Mouse (Mus musculus) heart, embryonic 13.5 days (tissue): ENCODE measurements around the gene Kmt2e. TPM values are rescaled to one million over a fixed set of nuclear protein-coding genes. Genes with fewer than 3 reads are reported as not detected.
A peak's percentile ranks its signal among the peaks of the same experiment; 100 is the strongest.

Source experiments
- ATAC-seq: fragments of 200-750 bp; cut with Nextera tagmentation; 2 replicates; pipeline ENCODE4 v1.8.0; 2017; ENCODE audit warnings: moderate TSS enrichment; ENCODE audit not compliant: insufficient number of reproducible peaks, low FRiP score, low TSS enrichment; ENCODE audit errors: extremely low read depth
- H3K27ac ChIP-seq: fragments of 300-500 bp; sonication (generic); replicated peaks from 2 replicates; pipeline ENCODE4 v1.5.1; 2015; ENCODE audit warnings: moderate library complexity, mild to moderate bottlenecking, inconsistent platforms
- H3K27me3 ChIP-seq: fragments of 300-500 bp; sonication (generic); replicated peaks from 2 replicates; pipeline ENCODE4 v1.6.1; 2015; ENCODE audit warnings: mild to moderate bottlenecking, inconsistent platforms
- H3K36me3 ChIP-seq: fragments of 300-500 bp; sonication (generic); 2 replicates; pipeline ENCODE4 v1.6.1; 2015; ENCODE audit warnings: mild to moderate bottlenecking, inconsistent platforms
- H3K4me1 ChIP-seq: fragments of 300-500 bp; sonication (generic); 2 replicates; pipeline ENCODE4 v1.6.1; 2015; ENCODE audit warnings: inconsistent platforms
- H3K4me2 ChIP-seq: fragments of 300-500 bp; sonication (generic); 2 replicates; pipeline ENCODE4 v1.6.1; 2015; ENCODE audit warnings: inconsistent platforms, mild to moderate bottlenecking, moderate library complexity
- H3K4me3 ChIP-seq: fragments of 300-500 bp; sonication (generic); 2 replicates; pipeline ENCODE4 v1.5.1; 2015; ENCODE audit warnings: moderate library complexity, mild to moderate bottlenecking, inconsistent platforms
- H3K9ac ChIP-seq: fragments of 300-500 bp; sonication (generic); 2 replicates; pipeline ENCODE4 v1.6.1; 2015; ENCODE audit warnings: inconsistent platforms, mild to moderate bottlenecking, moderate library complexity
- H3K9me3 ChIP-seq: fragments of 300-500 bp; sonication (generic); 2 replicates; pipeline ENCODE4 v1.6.1; 2016; ENCODE audit warnings: inconsistent platforms
- WGBS: fragments of 180-500 bp; shearing (Covaris S2); methylation state at CpG from one replicate; pipeline ENCODE4 v1.1.7; 2015; ENCODE audit warnings: mixed read lengths; 5-methylcytosine and 5-hydroxymethylcytosine counted together
- polyA plus RNA-seq: library from polyadenylated mRNA; unstranded; fragments of >200 nt; fragmentation: Nextera tagmentation; extraction: Ambion mirVana; gene quantifications from 2 replicates; pipeline ENCODE4 v1.2.1, GENCODE M21; 2015

Gene Kmt2e
- polyA plus RNA-seq, 1 experiment from 2014 or later, result 61.7 TPM

DNA sequence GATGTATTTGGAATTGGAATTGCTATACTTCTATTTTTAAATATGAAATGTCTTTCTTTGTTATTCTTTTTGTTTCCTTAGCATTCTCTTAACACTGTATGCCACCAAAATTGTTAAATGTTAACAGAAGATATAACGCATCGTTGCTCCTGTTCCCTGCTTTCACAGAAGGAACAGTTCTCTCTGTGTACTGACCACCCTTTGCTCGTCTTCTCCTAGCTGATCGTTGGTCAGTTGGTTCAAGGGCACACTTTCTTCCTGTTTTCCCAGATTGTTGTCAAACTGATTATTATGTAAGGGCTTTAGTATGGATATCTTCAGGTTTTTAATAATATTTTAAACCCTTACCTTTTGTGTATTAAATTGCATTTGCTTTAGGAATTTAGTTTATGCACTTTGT is 32.3 kb downstream of the Kmt2e start:
- H3K36me3 ChIP-seq, result peaks cover 70% of the 10 kb centered on the region
- ATAC-seq, result no peak
- H3K4me2 ChIP-seq, result no peak overlapping the region
- WGBS, result 89% methylated on average over 4 of the region's 4 CpGs
- no peak overlapping the region for H3K9ac ChIP-seq
- no peaks in the 10 kb centered on the region for H3K9me3 ChIP-seq
- no peak overlapping the region for H3K4me3 ChIP-seq
- H3K27me3 ChIP-seq, result no peaks in the 10 kb centered on the region
- no peak overlapping the region for H3K27ac ChIP-seq
- H3K4me1 ChIP-seq, result peaks cover 5% of the 10 kb centered on the region; the same call in 1 of the 2 replicates

DNA sequence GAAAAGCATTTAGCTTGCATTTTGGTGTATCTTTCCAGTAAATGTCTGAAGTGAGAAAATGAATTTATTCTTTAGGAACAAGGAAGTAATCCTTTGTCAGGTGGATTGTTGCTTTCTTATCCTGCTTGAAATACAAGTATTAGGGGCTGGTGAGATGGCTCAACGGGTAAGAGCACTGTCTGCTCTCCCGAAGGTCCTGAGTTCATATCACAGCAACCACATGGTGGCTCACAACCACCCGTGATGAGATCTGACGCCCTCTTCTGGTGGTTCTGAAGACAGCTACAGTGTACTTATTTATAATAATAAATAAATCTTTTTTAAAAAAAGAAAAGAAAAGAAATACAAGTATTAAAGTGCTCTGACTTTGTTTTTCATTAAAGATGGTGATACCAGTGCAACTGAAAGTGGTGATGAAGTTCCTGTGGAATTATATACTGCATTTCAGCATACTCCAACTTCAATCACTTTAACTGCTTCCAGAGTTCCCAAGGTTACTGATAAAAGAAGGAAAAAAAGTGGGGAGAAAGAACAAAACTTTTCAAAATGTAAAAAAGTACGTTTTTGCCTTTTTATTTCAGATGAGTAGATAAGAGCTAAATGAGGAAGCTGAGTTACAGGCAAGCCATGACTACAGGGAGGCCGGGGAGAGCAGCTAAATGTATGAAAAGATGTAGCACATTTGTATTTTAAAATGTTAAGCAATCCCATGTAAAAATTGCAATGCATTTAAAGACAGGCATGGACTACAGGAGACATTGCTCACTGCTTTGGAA is 39.0 kb downstream of the Kmt2e start:
- H3K4me1 ChIP-seq, result no peaks in the 10 kb centered on the region
- peaks cover 73% of the 10 kb centered on the region for H3K36me3 ChIP-seq
- WGBS, result 67% methylated on average over 6 of the region's 6 CpGs
- H3K9ac ChIP-seq, result no peak overlapping the region
- H3K27me3 ChIP-seq, result no peaks in the 10 kb centered on the region
- no peak overlapping the region for H3K4me3 ChIP-seq
- no peak overlapping the region for H3K27ac ChIP-seq
- no peak for ATAC-seq
- H3K4me2 ChIP-seq, result no peak overlapping the region
- H3K9me3 ChIP-seq, result no peaks in the 10 kb centered on the region

- WGBS, result 87% methylated on average over 7 of the region's 7 CpGs
- Histone ChIP-seq H3K4me2 (no peak overlapping the region), H3K4me3 (no peak overlapping the region), H3K36me3 (peaks cover 91% of the 10 kb centered on the region), H3K9ac (no peak overlapping the region), H3K9me3 (no peaks in the 10 kb centered on the region), H3K27me3 (no peaks in the 10 kb centered on the region), H3K27ac (no peak overlapping the region), H3K4me1 (peaks cover 4% of the 10 kb centered on the region)
- ATAC-seq, result no peak
These were observed 49.6 kb downstream of the Kmt2e start for GRCm38 (mm10) chr5:23483811-23484210.

- Histone ChIP-seq H3K9ac (no peak overlapping the region), H3K9me3 (no peaks in the 10 kb centered on the region), H3K4me2 (no peak overlapping the region), H3K27me3 (no peaks in the 10 kb centered on the region), H3K27ac (peak overlapping the region; percentile 45), H3K4me1 (peaks cover 10% of the 10 kb centered on the region), H3K36me3 (peaks cover 93% of the 10 kb centered on the region), H3K4me3 (no peak overlapping the region)
- WGBS, result 65% methylated on average over 4 of the region's 4 CpGs
- no peak for ATAC-seq
These were observed 55.0 kb downstream of the Kmt2e start for GRCm38 (mm10) chr5:23489231-23489630.

DNA sequence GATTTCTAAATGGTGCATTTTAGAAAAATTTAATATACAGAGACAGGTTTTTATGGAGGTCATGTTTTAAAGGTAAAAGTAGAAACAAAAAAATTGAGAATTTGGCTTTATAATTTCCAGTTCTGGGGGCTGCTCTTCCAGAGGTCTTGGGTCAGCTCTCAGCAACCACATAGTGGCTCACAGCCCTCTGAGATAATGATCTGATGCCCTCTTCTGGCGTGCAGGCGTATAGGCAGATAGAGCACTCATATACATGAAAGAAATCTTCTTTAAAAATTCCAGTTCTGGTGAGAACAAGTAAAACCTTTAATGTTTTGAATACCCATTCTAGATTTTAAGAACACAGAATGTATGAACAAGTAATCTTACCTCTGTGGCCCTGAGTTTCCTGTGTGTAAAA is 56.6 kb downstream of the Kmt2e start:
- Histone ChIP-seq H3K4me3 (no peak overlapping the region), H3K36me3 (peaks cover 90% of the 10 kb centered on the region), H3K4me1 (peaks cover 10% of the 10 kb centered on the region), H3K27ac (no peak overlapping the region), H3K27me3 (no peaks in the 10 kb centered on the region), H3K9me3 (no peaks in the 10 kb centered on the region), H3K4me2 (no peak overlapping the region), H3K9ac (no peak overlapping the region)
- WGBS, result 47% methylated on average over 2 of the region's 2 CpGs
- ATAC-seq, result no peak

DNA sequence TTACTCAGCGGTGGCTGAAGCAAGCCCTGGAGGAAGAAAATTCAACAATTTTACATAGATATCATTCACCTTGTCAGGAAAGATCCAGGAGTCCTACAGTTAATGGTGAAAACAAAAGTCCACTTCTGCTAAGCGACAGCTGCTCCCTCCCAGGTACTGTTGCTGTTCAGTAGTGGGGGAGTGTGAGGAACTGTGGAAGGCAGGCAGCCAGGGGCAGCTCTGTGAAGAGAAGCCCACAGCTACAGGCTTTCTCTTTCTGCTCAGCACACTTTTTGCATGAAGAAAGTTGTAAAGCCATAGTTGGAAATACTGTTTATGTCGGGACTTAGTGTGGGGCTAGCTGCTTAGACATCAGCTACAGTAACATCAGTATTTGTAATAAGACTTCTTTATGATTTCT is 62.2 kb downstream of the Kmt2e start:
- ATAC-seq, result no peak
- no peak overlapping the region for H3K4me3 ChIP-seq
- H3K9me3 ChIP-seq, result no peaks in the 10 kb centered on the region
- H3K4me2 ChIP-seq, result no peak overlapping the region
- no peak overlapping the region for H3K9ac ChIP-seq
- H3K27me3 ChIP-seq, result no peaks in the 10 kb centered on the region
- 0 out of 2 replicates have a peak, but pooled peaks cover under 1% of the 10 kb centered on the region for H3K4me1 ChIP-seq
- H3K36me3 ChIP-seq, result peaks cover 88% of the 10 kb centered on the region
- no peak overlapping the region for H3K27ac ChIP-seq
- 91% methylated on average over 3 of the region's 3 CpGs for WGBS

- Histone ChIP-seq H3K27me3 (no peaks in the 10 kb centered on the region), H3K4me1 (0 out of 2 replicates have a peak, but pooled peaks cover 6% of the 10 kb centered on the region), H3K4me2 (no peak overlapping the region), H3K27ac (no peak overlapping the region), H3K9me3 (no peaks in the 10 kb centered on the region), H3K4me3 (no peak overlapping the region), H3K9ac (no peak overlapping the region), H3K36me3 (peaks cover 89% of the 10 kb centered on the region)
- WGBS, result 90% methylated on average over 5 of the region's 5 CpGs
- no peak for ATAC-seq
These were observed 62.7 kb downstream of the Kmt2e start for GRCm38 (mm10) chr5:23496933-23497332.

- no peak overlapping the region for H3K4me3 ChIP-seq
- no peak for ATAC-seq
- H3K36me3 ChIP-seq, result peaks cover 89% of the 10 kb centered on the region
- 0 out of 2 replicates have a peak, but pooled peaks cover 9% of the 10 kb centered on the region for H3K4me1 ChIP-seq
- H3K4me2 ChIP-seq, result no peak overlapping the region
- H3K9me3 ChIP-seq, result no peaks in the 10 kb centered on the region
- 85% methylated on average over 10 of the region's 10 CpGs for WGBS
- no peak overlapping the region for H3K27ac ChIP-seq
- H3K27me3 ChIP-seq, result no peaks in the 10 kb centered on the region
- H3K9ac ChIP-seq, result no peak overlapping the region
These were observed 63.7 kb downstream of the Kmt2e start for GRCm38 (mm10) chr5:23497920-23498319.

GRCm38 (mm10) chr5:23499257-23499656 is 65.0 kb downstream of the Kmt2e start:
- no peak overlapping the region for H3K9ac ChIP-seq
- ATAC-seq, result no peak
- H3K27ac ChIP-seq, result no peak overlapping the region
- 88% methylated on average over 16 of the region's 16 CpGs for WGBS
- 0 out of 2 replicates have a peak, but pooled peaks cover 9% of the 10 kb centered on the region for H3K4me1 ChIP-seq
- H3K36me3 ChIP-seq, result peaks cover 84% of the 10 kb centered on the region
- no peaks in the 10 kb centered on the region for H3K27me3 ChIP-seq
- H3K9me3 ChIP-seq, result no peaks in the 10 kb centered on the region
- H3K4me2 ChIP-seq, result no peak overlapping the region
- H3K4me3 ChIP-seq, result no peak overlapping the region

- Histone ChIP-seq H3K9ac (no peak overlapping the region), H3K36me3 (peaks cover 87% of the 10 kb centered on the region), H3K4me3 (no peak overlapping the region), H3K27me3 (no peaks in the 10 kb centered on the region), H3K27ac (no peak overlapping the region), H3K4me1 (0 out of 2 replicates have a peak, but pooled peaks cover 9% of the 10 kb centered on the region), H3K4me2 (no peak overlapping the region), H3K9me3 (no peaks in the 10 kb centered on the region)
- WGBS, result 87% methylated on average over 6 of the region's 6 CpGs
- no peak for ATAC-seq
These were observed 66.5 kb downstream of the Kmt2e start for GRCm38 (mm10) chr5:23500715-23501114.

- 71% methylated on average over 13 of the region's 13 CpGs for WGBS
- Histone ChIP-seq H3K36me3 (peaks cover 85% of the 10 kb centered on the region), H3K4me2 (no peak overlapping the region), H3K4me3 (no peak overlapping the region), H3K9ac (no peak overlapping the region), H3K27ac (peak overlapping the region; percentile 45; the same call in 1 of the 2 replicates), H3K9me3 (no peaks in the 10 kb centered on the region), H3K4me1 (0 out of 2 replicates have a peak, but pooled peaks cover 9% of the 10 kb centered on the region), H3K27me3 (no peaks in the 10 kb centered on the region)
- ATAC-seq, result no peak
These were observed 67.5 kb downstream of the Kmt2e start for GRCm38 (mm10) chr5:23501582-23502316.
